Mouse (Mus musculus) hindbrain, embryonic 12.5 days (tissue): Measurements from ENCODE around the gene Tbc1d7. TPM values are rescaled to one million over a fixed set of nuclear protein-coding genes. Genes with fewer than 3 reads are reported as not detected.

ENCODE experiments used
- ATAC-seq: fragments of 200-750 bp; cut with Nextera tagmentation; 2 replicates; pipeline ENCODE4 v1.8.0; 2017; ENCODE audit warnings: moderate TSS enrichment; ENCODE audit not compliant: low FRiP score
- H3K27ac ChIP-seq: fragments of 300-500 bp; sonication (generic); 2 replicates; pipeline ENCODE4 v1.5.1; 2016; ENCODE audit warnings: mild to moderate bottlenecking
- H3K27me3 ChIP-seq: fragments of 300-500 bp; sonication (generic); 2 replicates; pipeline ENCODE4 v1.6.1; 2016; ENCODE audit warnings: mild to moderate bottlenecking
- H3K36me3 ChIP-seq: fragments of 300-500 bp; sonication (generic); 2 replicates; pipeline ENCODE4 v1.6.1; 2016; ENCODE audit warnings: mild to moderate bottlenecking
- H3K4me1 ChIP-seq: fragments of 300-500 bp; sonication (generic); 2 replicates; pipeline ENCODE4 v1.6.1; 2016
- H3K4me2 ChIP-seq: fragments of 300-500 bp; sonication (generic); replicated peaks from 2 replicates; pipeline ENCODE4 v1.6.1; 2016; ENCODE audit warnings: mild to moderate bottlenecking
- H3K4me3 ChIP-seq: fragments of 300-500 bp; sonication (generic); 2 replicates; pipeline ENCODE4 v1.5.1; 2016; ENCODE audit warnings: mild to moderate bottlenecking
- H3K9ac ChIP-seq: fragments of 300-500 bp; sonication (generic); 2 replicates; pipeline ENCODE4 v1.6.1; 2016; ENCODE audit warnings: mild to moderate bottlenecking, moderate library complexity
- H3K9me3 ChIP-seq: fragments of 300-500 bp; sonication (generic); replicated peaks from 2 replicates; pipeline ENCODE4 v1.6.1; 2016; ENCODE audit warnings: mild to moderate bottlenecking
- WGBS: fragments of 180-500 bp; shearing (Covaris S2); methylation state at CpG from one replicate; pipeline ENCODE4 v1.1.7; 2016; 5-methylcytosine and 5-hydroxymethylcytosine counted together
- polyA plus RNA-seq: library from polyadenylated mRNA; unstranded; fragments of >200 nt; fragmentation: Nextera tagmentation; extraction: Ambion mirVana; gene quantifications from 2 replicates; pipeline ENCODE4 v1.2.1, GENCODE M21; 2016

Gene Tbc1d7
- polyA plus RNA-seq, 1 experiment from 2014 or later = 74.9 TPM

DNA sequence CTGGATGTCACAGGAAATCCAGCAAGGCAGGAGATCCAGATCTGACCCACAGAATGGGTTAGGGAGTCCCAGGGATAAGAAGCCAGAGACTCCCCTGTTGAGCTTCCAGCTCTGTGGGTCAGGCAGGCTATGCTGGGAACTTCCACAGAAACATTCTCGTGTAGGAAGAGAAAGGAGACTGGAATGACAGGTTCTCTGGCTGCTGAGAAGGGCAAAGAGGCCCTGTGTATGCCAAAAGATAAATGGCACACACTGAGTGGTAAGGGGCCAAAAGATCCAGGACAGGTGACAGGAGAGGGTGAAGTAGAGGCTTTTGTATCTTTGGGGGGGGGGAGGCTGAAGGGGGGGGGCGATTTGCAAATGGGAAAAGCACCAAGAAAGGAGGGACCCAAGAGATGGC lies 20.0 kb upstream of the Tbc1d7 start:
- Histone ChIP-seq H3K4me3 (no peak overlapping the region), H3K4me2 (no peak overlapping the region)
- WGBS = 18% methylated on average over 1 of the region's 2 CpGs

DNA sequence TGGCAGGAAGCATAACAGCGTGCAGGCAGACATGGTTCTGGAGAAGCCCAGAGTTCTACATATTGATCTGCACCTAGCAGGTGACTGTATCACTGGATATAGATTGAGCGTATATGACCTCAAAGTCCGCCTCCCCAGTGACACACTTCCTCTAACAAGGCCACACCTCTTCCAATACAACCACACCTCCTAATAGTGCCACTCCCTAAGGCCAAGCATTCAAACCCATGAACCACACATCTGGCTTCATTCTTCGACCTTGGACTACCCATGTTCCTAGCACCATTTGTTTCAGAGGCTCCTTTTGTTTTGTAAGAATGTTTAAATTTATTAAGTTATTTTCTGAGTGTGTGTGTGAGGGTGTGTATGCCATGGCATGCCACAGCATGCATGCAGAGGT lies 16.4 kb upstream of the Tbc1d7 start:
- H3K4me3 ChIP-seq = no peak overlapping the region
- ATAC-seq = no peak
- no peak overlapping the region for H3K4me2 ChIP-seq
- no peaks in the 10 kb centered on the region for H3K36me3 ChIP-seq
- no peak overlapping the region for H3K27ac ChIP-seq
- H3K9me3 ChIP-seq = no peaks in the 10 kb centered on the region
- no peaks in the 10 kb centered on the region; the same call in 1 of the 2 replicates for H3K4me1 ChIP-seq
- no peak overlapping the region for H3K9ac ChIP-seq
- WGBS = 92% methylated on average over 4 of the region's 4 CpGs
- no peaks in the 10 kb centered on the region for H3K27me3 ChIP-seq

More for the DNA sequence above, 20.0 kb upstream of the Tbc1d7 start:
- no peak overlapping the region for H3K27ac ChIP-seq
- no peak overlapping the region for H3K9ac ChIP-seq
- no peak for ATAC-seq
- no peaks in the 10 kb centered on the region for H3K36me3 ChIP-seq
- no peaks in the 10 kb centered on the region for H3K4me1 ChIP-seq
- no peaks in the 10 kb centered on the region for H3K9me3 ChIP-seq
- no peaks in the 10 kb centered on the region for H3K27me3 ChIP-seq

DNA sequence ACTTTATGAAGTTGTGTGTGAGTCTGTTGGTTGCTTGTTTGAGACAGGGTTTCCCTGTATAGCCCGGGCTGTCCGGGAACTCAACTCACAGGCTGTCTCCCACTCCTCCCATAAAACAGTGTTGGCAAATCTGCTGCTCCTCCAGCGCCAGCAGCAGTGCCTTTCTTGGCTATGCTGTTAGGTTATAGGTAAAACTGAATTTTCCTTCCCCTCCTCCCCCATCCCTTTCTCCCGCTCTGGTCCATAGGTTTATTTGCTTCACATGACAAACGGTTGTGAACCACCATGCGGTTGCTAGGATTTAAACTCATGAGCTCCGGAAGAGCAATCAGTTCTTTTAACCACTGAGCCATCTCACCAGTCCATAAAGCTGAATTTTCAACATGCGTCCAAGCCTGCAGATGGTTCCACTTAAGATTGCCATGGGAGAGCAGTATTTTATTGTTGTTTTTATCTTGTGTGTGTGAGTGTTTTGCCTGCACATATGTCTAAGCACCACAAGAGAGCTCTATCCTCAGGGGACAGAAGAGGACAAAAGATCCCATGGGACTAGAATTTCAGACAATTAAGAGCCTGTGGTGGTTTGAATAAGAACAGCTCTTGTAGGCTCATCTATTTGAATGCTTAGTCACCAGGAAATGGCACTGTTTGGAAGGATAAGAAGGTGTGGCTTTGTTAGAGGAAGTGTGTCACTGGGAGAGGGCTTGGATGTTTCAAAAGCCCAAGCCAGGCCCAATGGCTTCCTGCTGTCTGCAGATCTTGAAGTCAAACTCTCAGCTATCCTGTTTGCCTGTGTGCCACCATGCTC lies 12.2 kb upstream of the Tbc1d7 start:
- peak; percentile 52 for ATAC-seq
- no peaks in the 10 kb centered on the region for H3K9me3 ChIP-seq
- H3K4me2 ChIP-seq = peak overlapping the region; percentile 41
- H3K27me3 ChIP-seq = 0 out of 2 replicates have a peak, but pooled peaks cover 4% of the 10 kb centered on the region
- H3K36me3 ChIP-seq = no peaks in the 10 kb centered on the region
- no peak overlapping the region for H3K27ac ChIP-seq
- 60% methylated on average over 8 of the region's 8 CpGs for WGBS
- H3K9ac ChIP-seq = no peak overlapping the region
- H3K4me1 ChIP-seq = no peaks in the 10 kb centered on the region; the same call in 1 of the 2 replicates
- no peak overlapping the region for H3K4me3 ChIP-seq

DNA sequence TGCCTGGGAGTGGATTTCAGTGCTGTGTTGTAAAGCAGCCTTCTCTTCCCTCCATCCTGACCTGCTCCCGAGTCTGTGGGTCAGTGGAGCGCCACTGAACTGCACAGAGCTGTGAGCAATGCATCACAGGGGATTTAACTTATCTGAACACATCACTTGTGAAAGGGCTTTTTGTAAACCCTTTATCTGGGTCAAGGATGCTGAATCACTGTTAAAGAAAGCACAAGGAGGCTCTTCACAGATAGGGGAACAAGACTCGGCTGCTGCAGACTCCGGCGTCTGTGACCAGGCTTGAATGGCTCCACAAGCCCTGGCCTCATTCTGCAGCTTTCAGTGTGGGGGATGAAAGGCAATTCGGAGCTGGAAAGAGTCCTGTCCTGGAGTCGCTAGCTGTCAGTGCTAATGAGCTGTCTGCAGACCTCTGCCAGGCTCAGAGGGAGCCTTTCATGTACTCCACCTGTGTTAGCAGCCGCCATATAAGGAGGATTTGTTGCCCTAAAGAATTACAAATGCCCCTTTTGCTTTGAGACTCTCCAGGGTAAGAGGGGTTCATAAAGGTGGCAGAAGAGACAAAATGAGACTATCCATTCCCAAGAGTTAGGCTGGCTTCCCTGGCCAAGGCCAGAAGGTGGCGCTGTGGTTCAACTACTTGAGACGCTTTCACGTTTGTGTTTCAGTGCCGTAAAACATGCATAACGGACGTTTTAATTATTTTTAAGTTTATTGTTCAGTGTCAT lies 11.3 kb upstream of the Tbc1d7 start:
- peak; percentile 54; the same call in 1 of the 2 replicates for ATAC-seq
- H3K9ac ChIP-seq = 0 out of 2 replicates have a peak overlapping the region, but pooled peaks have one; percentile 0

DNA sequence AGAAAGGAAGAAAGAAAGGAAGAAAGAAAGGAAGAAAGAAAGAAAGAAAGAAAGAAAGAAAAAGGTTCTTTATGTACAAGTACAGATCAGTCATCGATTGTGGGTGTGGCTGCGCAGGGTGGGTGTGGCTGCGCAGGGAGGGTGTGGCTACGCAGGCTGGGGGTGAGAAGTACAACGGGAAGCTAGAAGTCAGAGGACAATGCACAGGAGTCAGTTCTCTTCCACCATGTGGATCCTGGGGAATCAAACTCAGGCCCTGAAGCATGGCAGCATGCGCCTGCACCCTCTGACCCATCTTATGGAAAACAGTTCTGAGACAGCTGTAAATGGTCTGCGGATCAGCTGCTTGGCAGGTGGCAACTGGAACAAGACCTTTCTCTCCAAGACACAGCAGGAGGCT lies 9.8 kb upstream of the Tbc1d7 start:
- Histone ChIP-seq H3K27ac (no peak overlapping the region), H3K4me1 (no peaks in the 10 kb centered on the region; the same call in 1 of the 2 replicates), H3K9ac (no peak overlapping the region), H3K27me3 (0 out of 2 replicates have a peak, but pooled peaks cover 4% of the 10 kb centered on the region), H3K36me3 (no peaks in the 10 kb centered on the region), H3K4me3 (no peak overlapping the region), H3K9me3 (no peaks in the 10 kb centered on the region), H3K4me2 (no peak overlapping the region)
- no peak for ATAC-seq
- 57% methylated on average over 7 of the region's 7 CpGs for WGBS

More for the DNA sequence above, 11.3 kb upstream of the Tbc1d7 start:
- WGBS = 18% methylated on average over 14 of the region's 14 CpGs
- Histone ChIP-seq H3K27ac (no peak overlapping the region), H3K4me3 (no peak overlapping the region), H3K4me2 (peak overlapping the region; percentile 41), H3K36me3 (no peaks in the 10 kb centered on the region), H3K27me3 (0 out of 2 replicates have a peak, but pooled peaks cover 4% of the 10 kb centered on the region), H3K9me3 (no peaks in the 10 kb centered on the region), H3K4me1 (no peaks in the 10 kb centered on the region; the same call in 1 of the 2 replicates)

DNA sequence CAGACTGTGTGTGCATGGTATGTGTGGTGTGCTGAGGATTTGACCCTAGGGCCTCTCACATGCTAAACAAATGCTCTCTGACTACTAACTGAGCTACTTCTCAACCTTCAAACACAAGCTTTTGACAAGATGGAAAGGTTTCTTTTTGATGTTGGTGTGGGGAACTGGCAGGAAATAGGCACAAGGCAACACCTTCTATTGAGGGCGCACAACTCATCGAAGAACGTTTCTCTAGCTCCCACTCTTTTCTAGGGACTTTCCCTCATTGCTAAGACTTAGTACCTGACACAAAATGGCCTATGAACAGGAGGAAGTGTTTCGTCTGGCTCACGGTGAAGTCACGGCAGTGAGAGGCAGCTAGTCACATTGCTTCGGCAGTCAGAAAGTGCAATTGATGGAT lies 6.0 kb upstream of the Tbc1d7 start:
- H3K4me3 ChIP-seq = no peak overlapping the region
- H3K9me3 ChIP-seq = no peaks in the 10 kb centered on the region
- no peak for ATAC-seq
- H3K27me3 ChIP-seq = 0 out of 2 replicates have a peak, but pooled peaks cover 2% of the 10 kb centered on the region
- H3K4me2 ChIP-seq = no peak overlapping the region
- H3K4me1 ChIP-seq = no peaks in the 10 kb centered on the region
- WGBS = 87% methylated on average over 7 of the region's 7 CpGs
- H3K36me3 ChIP-seq = no peaks in the 10 kb centered on the region
- no peak overlapping the region for H3K27ac ChIP-seq
- no peak overlapping the region for H3K9ac ChIP-seq

DNA sequence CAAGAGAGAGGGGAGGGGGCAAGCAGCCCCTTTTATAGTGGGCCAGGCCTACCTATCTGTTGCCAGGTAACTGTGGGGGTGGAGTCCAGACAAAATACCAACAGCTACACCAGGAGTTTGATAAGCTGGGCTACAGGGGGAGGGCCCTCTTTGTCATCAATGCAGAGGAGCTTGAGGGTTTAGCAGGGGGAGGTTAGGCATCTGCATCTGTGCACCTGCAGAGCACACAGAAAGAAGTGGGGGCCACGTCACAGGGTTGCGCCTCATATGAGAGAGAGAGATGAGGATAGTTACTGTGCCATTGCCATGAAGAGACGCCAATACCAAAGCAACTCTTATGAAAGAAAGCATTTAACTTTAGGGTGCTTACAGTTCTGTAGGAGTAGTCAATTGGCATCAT lies 5.4 kb upstream of the Tbc1d7 start:
- no peaks in the 10 kb centered on the region for H3K27me3 ChIP-seq
- WGBS = 96% methylated on average over 3 of the region's 3 CpGs
- ATAC-seq = no peak

DNA sequence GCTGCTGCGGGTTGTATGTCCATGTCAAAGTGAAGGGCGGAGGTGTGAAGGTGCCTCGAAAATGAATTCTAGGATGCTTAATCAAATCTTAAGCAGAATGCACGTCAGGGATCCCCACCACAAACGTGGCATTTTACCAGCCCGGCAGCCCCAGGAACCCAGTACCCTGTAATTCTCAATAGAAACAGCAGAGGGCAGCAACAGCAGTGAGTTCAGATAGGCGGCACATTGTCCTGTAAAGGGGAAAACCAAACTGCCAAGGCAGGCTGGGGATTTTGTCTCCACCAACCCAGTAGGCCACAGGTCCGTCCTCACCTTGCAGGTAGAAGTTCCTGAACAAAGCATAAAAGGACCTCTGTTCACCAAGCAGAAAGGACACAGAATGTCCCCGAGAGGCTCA lies 2.0 kb upstream of the Tbc1d7 start:
- Histone ChIP-seq H3K4me1 (peaks cover 5% of the 10 kb centered on the region; the same call in 1 of the 2 replicates), H3K4me3 (no peak overlapping the region), H3K27ac (no peak overlapping the region), H3K9me3 (no peaks in the 10 kb centered on the region), H3K9ac (no peak overlapping the region), H3K4me2 (no peak overlapping the region), H3K27me3 (no peaks in the 10 kb centered on the region), H3K36me3 (peaks cover 7% of the 10 kb centered on the region; the same call in 1 of the 2 replicates)
- 16% methylated on average over 9 of the region's 9 CpGs for WGBS
- no peak for ATAC-seq

More for the DNA sequence above, 5.4 kb upstream of the Tbc1d7 start:
- no peak overlapping the region for H3K4me2 ChIP-seq
- H3K4me3 ChIP-seq = no peak overlapping the region
- H3K4me1 ChIP-seq = peaks cover 5% of the 10 kb centered on the region; the same call in 1 of the 2 replicates
- H3K9ac ChIP-seq = no peak overlapping the region
- no peak overlapping the region for H3K27ac ChIP-seq
- H3K36me3 ChIP-seq = no peaks in the 10 kb centered on the region
- no peaks in the 10 kb centered on the region for H3K9me3 ChIP-seq

DNA sequence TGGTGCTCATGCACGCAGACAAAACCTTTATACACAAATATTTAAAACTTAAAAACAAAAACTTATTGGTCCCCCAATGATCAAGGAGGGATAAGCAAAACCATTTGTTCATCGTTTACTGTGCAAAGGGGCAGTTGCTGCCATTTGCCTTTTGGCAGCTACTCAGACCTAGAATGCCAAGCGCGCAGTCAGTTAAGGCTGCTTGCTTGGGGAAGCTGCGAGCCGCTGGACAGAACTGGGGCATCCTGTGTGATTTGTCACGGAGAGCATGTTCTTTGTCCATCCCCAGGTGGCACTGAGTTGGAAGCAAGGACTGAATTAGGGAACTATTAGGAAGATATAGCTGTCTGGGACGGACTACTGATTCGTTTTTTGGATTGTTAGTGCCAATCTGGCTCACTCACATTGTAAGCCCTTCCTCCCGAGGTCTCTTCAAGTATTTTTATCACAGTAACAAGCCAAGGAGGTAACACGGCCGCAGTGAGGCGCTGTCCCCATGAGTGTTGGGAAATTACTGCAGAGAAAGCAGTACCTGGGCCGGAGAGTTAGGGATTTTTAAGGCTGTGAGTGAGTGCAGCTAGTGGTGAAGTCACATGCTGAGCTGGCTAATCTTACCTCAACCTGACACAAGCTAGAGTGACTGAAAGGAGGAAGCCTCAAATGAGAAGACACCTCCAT lies 874 bp upstream of the Tbc1d7 start:
- no peak overlapping the region for H3K27ac ChIP-seq
- 38% methylated on average over 14 of the region's 14 CpGs for WGBS
- H3K4me2 ChIP-seq = peak overlapping the region; percentile 59
- peaks cover 15% of the 10 kb centered on the region; the same call in 1 of the 2 replicates for H3K36me3 ChIP-seq
- H3K9ac ChIP-seq = 0 out of 2 replicates have a peak overlapping the region, but pooled peaks have one; percentile 72
- no peak for ATAC-seq
- no peaks in the 10 kb centered on the region for H3K9me3 ChIP-seq
- peaks cover 5% of the 10 kb centered on the region; the same call in 1 of the 2 replicates for H3K4me1 ChIP-seq
- H3K27me3 ChIP-seq = no peaks in the 10 kb centered on the region
- H3K4me3 ChIP-seq = peak overlapping the region; percentile 68

DNA sequence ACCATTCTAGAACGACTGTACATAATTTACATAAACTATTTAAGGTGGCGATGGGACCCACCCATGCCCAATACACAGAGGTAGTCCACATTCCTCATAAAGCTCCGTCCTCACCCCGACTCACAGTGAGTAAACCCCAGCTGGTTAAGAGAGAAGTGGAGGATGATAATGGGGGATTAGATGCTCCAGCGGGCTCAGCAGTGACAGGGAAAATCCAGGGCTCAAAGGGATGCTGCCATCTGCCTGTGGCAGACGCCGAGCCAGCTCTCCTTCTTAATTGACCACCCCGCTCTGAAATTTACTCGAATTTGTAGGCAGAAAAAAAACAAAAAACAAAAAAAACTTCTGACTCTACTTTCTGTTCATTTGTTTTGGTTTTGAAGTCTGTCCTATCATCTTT lies 3.6 kb downstream of the Tbc1d7 start:
- peaks cover 5% of the 10 kb centered on the region; the same call in 1 of the 2 replicates for H3K4me1 ChIP-seq
- H3K4me3 ChIP-seq = no peak overlapping the region
- H3K9me3 ChIP-seq = no peaks in the 10 kb centered on the region
- H3K36me3 ChIP-seq = peaks cover 37% of the 10 kb centered on the region
- H3K4me2 ChIP-seq = no peak overlapping the region
- 79% methylated on average over 9 of the region's 9 CpGs for WGBS
- H3K27me3 ChIP-seq = no peaks in the 10 kb centered on the region
- H3K27ac ChIP-seq = no peak overlapping the region
- ATAC-seq = no peak
- H3K9ac ChIP-seq = no peak overlapping the region

DNA sequence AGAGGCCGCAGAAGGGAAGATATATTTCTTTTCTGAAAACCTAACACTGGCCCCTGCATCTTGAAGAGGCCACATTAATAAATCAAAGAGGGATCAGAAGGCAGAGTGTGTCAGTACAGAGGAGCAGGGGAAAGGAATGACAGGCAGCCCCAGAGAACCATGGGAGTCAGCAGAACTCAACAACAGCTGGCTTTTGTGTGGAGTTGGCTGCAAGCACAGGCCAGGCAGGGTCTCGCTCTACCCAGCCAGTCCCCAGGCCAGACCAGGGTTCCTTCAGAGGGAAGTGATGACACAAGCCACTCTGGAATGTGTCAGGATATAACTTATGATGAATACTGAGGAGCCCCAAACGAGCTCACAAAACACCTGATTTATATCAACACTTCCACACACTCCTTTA lies 11.9 kb downstream of the Tbc1d7 start:
- no peak for ATAC-seq
- Histone ChIP-seq H3K4me3 (no peak overlapping the region), H3K4me1 (no peaks in the 10 kb centered on the region), H3K9me3 (no peaks in the 10 kb centered on the region), H3K9ac (no peak overlapping the region), H3K4me2 (no peak overlapping the region), H3K27ac (no peak overlapping the region), H3K36me3 (peaks cover 34% of the 10 kb centered on the region), H3K27me3 (no peaks in the 10 kb centered on the region)
- 80% methylated on average over 3 of the region's 3 CpGs for WGBS

DNA sequence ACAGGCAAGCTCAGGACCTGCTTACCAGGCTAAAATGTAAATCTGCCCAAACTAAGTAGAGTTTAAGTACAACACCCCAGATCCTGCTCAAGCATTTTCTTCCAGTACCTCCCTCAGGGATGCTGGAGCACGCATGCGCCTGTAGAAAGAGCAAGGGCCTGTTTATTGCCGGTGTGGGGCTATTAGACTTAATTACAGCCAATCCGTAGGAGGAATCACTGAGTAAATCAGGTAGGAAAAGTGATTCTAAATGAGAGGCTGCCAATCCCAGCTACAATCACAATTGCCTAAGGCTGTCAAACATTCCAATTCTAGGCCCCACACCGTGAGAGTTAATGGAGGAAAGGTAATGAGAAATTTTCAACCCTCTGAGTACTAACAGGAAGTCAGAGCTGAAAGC lies 13.0 kb downstream of the Tbc1d7 start:
- no peak for ATAC-seq
- H3K36me3 ChIP-seq = peaks cover 37% of the 10 kb centered on the region
- H3K27ac ChIP-seq = no peak overlapping the region
- H3K4me3 ChIP-seq = no peak overlapping the region
- no peaks in the 10 kb centered on the region for H3K4me1 ChIP-seq
- WGBS = 76% methylated on average over 5 of the region's 5 CpGs
- H3K9ac ChIP-seq = no peak overlapping the region
- no peaks in the 10 kb centered on the region for H3K27me3 ChIP-seq
- no peak overlapping the region for H3K4me2 ChIP-seq
- no peaks in the 10 kb centered on the region for H3K9me3 ChIP-seq
